Mouse (Mus musculus) lung, adult 18-20 months (tissue): ENCODE measurements at regions not wholly inside any gene's neighbourhood (a gene's known extent, or its start where the extent isn't known, plus 50 kb on each side); places are given as distances from the start of the nearest gene placed in this dataset.

Experiments used
- DNase-seq, 2 experiments: peaks; one replicate each; pipeline ENCODE4 v3.0.0; 2022; ENCODE audit warnings: mixed read lengths in 2 of 2

DNA sequence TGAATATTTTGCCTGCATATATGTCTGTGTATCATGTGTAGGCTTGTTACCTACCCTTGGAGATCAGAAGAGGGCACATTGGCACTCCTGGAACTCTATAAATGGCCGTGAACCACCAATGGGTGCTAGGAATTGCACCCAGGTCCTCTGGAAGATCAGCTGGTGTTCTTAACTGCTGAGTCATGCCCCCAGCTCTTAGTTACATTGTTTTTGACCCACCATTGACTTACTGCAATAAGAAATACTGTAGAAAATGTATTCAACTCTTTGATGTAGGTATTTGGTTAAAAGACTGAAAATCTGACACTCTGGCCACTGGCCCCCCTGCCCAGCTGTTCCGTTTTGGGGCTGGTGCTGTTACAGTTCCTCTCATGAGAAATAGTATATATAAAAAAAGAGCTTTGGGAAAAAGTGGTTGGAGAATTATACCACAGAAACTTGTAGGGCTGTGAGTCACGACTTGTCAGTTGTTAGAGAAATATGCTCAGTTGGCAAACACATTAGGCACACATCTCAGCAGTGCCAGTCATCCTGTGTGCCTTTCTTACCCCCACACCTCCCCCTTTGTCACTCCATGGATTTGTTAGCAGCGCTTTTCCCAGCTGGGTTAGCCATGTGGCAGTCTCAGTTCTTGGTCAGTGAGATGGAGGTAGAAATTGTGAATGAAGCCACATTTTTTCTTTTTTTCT is 58.4 kb upstream of the Arhgap32 start:
- no peak for DNase-seq

DNA sequence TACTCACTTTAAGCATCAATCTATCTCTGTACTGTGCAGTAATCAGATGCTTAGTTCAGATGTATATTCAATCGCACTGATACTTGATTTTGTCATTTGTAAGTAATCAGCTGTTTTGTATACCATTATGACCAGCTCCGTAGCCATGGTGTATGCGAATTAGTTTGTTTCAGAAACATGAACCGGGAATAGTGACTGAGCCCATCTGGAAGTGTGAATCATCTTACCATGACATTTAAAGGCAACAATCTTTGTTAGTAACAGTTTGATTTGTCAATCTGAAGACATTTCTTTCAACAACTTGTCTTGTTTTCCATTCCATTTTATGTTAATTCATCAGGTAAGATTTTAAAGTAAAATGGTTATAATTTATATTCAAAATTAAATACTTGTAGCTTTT is 53.2 kb upstream of the Arhgap32 start:
- DNase-seq, result no peak

DNA sequence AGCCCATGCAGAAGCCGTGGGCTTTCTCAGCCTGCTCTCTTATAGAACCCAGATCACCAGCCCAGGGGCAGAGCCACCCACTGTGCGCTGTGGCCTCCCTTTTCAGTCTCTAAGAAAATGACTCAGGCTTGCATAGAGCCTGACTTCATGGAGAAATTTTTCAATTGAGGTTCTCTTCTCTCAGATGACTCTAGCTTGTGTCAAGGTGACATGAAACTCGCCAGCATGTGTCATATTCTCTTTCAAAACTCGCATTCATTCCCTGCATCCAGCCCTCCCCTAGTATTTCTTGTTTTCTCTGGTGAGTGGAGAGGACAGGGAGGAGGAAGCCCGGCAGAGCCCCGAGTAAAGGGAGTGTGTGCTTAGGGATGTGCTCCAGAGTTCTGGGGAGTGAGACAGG is 52.4 kb upstream of the Arhgap32 start:
- no peak for DNase-seq

DNA sequence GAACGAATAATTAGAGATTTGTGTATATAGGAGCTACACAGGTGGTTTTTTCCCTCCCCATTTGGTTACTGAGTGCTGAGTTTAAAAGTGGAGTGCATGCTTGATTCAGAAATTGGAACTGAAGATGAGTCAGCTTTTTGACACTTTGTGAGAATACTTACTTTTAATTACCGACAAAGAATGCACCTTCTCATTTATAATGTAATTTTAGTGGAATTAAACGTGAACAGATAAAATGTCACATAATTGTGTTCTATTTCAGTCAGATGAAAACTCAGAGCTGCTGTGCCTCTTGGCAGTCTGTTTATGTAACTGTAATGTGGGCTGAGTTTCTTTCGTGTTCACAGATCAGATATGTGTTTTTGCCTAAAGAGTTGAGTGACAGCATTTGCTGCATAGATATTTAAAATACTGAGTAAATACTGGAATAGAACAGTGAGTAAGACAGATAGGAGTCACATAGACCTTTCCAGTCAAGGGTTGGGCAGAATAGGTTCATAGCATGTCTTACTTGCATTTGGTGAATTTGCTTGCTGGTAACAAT is 51.9 kb upstream of the Arhgap32 start:
- DNase-seq, result no peak
